Mouse (Mus musculus) splenic B cell, adult 2 months (primary cell): ENCODE data around the gene Cc2d2b.

Experiments used
- DNase-seq: peaks from one replicate; pipeline ENCODE4 v3.0.0-alpha.2; 2011; ENCODE audit warnings: low read depth, low spot score
- H3K27me3 ChIP-seq: 2 replicates; pipeline ENCODE4 v1.6.1; 2012; ENCODE audit warnings: mild to moderate bottlenecking, low read length, moderate library complexity, mixed read lengths; ENCODE audit not compliant: control insufficient read depth, poor library complexity, insufficient read depth, severe bottlenecking
- H3K36me3 ChIP-seq: 2 replicates; pipeline ENCODE4 v1.6.1; 2012; ENCODE audit warnings: mild to moderate bottlenecking, low read length, moderate library complexity, mixed read lengths; ENCODE audit not compliant: control insufficient read depth, poor library complexity, insufficient read depth, severe bottlenecking

The Cc2d2b gene

DNA sequence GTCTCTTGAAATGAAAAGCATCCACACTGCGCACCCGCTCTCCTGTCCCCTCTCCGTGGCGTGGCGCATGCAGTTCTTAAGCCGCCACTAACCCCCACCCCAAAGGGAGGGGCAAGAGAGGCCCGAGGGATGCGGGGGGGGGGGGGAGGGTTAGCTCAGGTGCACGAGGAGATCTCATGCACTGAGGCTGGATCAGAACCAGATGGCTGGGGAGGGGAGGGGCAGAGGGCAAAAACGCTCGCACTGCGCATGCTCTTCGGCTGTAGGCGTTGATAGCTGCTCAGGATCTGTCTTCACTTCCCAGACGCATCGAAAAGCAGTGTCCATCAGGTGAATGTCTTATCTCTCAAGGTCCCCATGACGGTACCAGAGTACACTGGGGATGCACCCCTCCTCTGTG lies at the start of gene Cc2d2b:
TSS of gene Cc2d2b (plus strand) at position 195 of the 400 bp plus-strand sequence.
- H3K27me3 ChIP-seq, result no peaks in the 10 kb centered on the region
- no peaks in the 10 kb centered on the region for H3K36me3 ChIP-seq

DNA sequence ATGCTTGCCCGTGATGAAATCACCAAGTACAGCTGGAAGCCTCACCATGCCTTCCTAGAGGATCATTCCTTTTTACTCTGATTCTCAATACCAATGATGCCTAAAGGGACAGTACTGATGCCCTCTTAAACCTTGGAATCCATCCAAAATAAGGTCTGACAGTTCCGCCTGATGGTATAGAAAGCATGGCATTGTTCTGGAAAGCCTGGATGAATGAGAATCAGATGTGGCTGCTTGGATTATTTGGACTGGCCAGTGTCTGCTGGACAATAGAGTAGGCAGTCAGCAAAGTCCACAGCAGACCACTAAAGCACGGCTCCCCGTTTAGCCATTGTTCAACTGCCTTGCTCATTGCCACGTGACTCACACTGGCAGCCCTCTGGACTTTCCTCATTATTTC lies 48.7 kb upstream of the Cc2d2b start:
- no peak for DNase-seq
- H3K36me3 ChIP-seq, result no peaks in the 10 kb centered on the region
- H3K27me3 ChIP-seq, result no peaks in the 10 kb centered on the region; the same call in 1 of the 2 replicates

More for the DNA sequence above, at the start of gene Cc2d2b:
- no peak for DNase-seq

DNA sequence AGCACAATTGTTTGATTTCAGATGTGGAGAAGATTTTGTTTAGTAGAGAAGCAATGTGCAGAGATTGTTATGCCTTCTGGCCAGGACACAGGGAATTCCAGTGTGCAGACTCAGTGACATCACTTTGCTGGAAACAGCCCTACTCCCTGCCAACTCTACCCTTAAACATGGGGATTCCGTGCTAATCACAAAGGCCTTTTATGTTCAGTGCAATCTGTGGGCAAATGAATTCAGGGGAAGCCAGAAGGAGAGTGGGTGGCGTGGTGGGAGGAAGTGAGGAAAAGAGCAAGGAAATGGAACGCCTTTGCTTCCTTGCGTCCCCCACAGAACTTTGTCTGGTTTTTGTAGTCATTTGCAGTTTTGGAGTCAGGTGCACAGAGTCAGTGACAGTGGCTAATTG lies 46.1 kb upstream of the Cc2d2b start:
- Histone ChIP-seq H3K36me3 (no peaks in the 10 kb centered on the region), H3K27me3 (no peaks in the 10 kb centered on the region; the same call in 1 of the 2 replicates)
- DNase-seq, result no peak

DNA sequence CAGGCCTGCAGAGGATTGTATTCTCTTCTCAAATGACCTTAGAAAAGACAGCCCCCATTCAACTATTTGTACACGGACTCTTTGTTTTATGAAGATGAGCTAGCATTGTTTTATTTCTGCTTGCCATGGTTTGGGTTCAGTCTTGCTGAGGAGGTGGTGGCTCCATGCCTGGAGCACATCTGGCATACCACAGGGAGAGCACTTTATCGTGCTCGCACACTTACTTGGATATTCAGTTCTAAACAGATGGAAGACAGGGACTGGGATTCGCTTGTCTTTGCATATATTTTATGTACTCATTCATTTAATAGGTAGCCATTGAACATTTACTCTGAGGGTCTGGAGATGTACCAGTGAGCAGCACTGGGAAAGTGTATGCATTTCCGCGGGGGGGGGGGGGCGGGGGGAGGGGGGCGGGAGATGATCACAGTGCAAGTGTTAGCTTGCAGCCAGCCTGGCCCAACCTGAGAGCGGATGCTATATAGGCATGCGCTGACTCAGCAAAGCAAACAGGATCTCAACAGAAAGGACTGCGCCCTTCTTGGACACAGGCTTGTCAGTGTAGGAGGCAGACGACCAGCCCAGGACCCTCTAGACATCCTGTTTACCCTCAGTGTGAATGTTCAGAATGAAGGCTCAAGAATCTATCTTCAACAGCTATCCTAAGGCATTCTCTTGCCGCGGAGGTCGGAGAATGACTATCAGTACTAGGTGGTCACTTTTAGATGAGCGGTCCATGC lies 35.5 kb upstream of the Cc2d2b start:
- Histone ChIP-seq H3K27me3 (no peaks in the 10 kb centered on the region), H3K36me3 (no peaks in the 10 kb centered on the region)
- DNase-seq, result no peak

DNA sequence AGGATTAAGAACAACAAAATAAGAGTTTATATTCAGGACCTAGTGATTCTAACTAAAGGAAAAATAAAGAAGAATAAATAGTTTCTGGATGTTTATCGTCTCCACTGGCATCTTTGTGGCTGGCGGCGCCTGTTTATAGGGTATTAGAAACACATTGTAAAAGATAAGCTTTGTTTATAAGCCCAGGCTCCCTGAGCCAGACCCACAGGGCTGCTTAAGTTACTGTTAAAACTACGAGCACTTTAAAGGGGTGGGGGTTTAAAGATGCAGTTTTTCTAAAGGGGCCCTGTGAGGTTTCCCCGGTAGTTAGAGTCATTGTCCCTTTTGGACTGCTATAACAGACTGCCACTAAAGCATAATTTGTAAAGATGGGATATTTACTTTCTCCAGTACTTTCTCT lies 33.9 kb upstream of the Cc2d2b start:
- H3K36me3 ChIP-seq, result no peaks in the 10 kb centered on the region
- H3K27me3 ChIP-seq, result no peaks in the 10 kb centered on the region
- no peak for DNase-seq

DNA sequence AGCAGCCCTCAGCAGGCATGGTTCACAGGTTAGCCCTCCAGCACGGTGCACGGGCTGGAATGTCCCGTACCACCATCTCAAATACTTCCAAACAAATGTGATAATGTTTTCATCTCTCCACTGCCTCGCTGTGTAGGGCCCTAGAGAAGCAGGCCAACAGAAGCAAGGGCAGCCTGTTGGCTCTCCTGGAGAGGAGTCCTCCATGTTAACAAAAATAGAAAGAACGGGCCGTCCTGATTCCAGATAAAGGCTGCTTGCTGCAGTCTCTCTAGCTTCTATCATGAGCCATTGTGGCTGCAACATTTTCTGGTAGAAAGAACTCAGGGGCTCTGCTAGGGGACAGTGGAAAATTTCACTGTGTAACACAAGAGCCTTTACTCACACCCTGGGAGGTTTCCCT lies 31.6 kb upstream of the Cc2d2b start:
- DNase-seq, result no peak
- Histone ChIP-seq H3K36me3 (no peaks in the 10 kb centered on the region), H3K27me3 (no peaks in the 10 kb centered on the region)

DNA sequence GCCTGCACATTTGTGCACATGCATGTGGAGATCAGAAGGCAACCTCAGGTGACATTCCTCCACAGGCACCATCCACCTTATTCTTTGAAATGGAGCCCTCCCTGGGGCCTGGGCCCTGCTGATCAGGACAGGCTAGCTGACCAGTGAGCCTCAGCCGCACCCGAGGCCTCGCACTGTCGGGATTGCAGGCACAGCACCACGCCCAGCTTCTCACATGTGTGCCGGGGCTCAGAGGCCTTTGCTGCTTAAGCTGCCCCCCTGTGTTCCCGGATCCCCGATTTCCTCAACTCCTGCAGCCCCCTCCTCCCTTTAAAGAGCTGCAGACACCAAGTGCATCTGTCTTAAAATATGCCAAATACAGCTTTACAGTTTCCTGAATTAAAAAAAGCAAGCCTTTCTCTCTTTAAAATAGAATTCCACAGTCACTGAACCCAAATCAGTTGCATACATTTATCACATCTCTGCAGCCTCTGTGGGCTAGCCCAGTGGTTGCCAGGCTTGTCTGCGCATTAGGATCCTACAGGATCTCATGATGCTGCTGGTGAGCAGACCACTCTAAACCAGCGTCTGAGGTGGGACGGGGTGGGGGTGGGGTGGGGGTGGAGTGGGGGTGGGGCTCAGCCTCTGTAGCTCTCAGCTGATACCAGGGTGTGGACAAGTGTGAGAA lies 29.0 kb upstream of the Cc2d2b start:
- H3K27me3 ChIP-seq, result no peaks in the 10 kb centered on the region
- no peak for DNase-seq
- H3K36me3 ChIP-seq, result no peaks in the 10 kb centered on the region

DNA sequence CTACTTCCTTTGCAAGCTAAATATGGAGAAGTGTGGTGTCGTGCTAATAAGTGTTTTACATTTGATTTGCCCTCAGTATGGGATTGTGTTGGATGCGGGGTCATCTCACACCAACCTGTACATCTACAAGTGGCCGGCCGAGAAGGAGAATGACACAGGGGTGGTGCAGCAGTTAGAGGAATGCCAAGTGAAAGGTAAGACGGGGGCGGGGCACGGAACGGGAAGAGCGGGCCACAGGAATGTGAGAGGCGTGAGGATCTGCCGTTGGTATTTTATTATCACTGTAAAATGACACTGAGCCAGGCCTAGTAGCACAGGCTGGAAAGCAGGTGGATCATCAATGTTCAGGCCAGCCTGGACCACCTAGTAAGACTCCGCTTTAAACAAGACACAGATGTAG lies 28.2 kb upstream of the Cc2d2b start:
- Histone ChIP-seq H3K27me3 (no peaks in the 10 kb centered on the region), H3K36me3 (no peaks in the 10 kb centered on the region)
- DNase-seq, result no peak

DNA sequence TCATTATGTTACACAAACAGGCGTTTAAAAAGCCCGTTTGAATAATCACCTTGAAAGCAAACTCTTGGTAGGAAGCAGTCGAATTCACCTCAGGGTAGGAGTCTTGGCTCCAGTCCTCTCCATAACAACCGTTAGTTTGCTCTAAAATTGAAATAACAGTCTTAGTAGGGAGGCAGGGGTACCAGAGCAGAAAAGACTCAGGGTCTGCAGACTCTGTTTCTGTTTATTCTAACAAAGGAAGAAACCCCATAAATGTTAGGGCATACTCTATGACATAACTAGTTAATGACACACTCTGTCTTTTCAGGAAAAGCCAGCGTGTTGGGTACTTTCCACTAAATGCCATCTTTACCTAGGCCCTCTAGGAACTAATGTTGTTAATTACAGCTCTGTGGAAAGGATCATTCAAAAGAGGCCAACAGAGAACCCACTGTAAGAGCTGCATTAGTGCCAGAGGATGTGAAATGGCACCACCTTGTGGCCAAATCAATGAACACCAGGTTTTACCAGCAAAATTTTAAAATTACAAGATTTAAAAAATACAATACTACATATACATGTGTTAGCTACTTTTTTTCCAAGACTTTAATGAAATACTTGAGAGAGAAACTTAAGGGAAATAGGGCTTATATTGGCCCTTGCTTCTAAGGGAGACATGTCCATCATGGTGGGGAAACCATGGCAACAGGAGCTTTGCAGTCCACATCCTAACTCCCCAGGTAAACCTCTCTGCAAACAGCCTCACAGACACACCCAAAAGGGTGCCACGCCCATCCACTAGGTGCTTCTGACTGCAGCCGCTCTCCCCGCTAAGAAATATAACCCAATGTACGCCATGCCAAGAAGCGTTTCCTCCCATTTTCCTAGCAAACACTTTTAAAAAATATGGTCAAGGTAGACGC lies 26.2 kb upstream of the Cc2d2b start:
- no peaks in the 10 kb centered on the region; the same call in 1 of the 2 replicates for H3K36me3 ChIP-seq
- DNase-seq, result peak; percentile 83
- no peaks in the 10 kb centered on the region for H3K27me3 ChIP-seq

DNA sequence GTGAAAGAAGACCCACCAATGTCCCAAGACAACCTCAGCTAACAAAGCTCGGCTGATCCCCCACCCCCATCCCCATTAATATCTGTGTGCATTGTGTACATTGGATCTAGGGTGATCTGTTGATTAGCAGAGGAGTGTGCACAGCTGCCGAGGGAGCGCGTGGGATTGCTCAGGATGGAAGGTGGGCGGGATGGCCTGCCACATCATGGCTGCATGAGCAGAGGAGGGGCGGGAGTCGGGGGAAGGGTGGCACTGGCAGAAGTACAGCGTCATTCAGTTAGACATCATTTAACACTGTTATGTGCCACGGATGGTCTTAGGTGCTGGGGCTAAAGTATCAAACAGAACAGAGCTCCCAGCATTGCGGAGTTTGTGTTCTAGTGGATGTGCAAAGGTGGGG lies 25.0 kb upstream of the Cc2d2b start:
- DNase-seq, result no peak
- Histone ChIP-seq H3K27me3 (no peaks in the 10 kb centered on the region; the same call in 1 of the 2 replicates), H3K36me3 (no peaks in the 10 kb centered on the region; the same call in 1 of the 2 replicates)

DNA sequence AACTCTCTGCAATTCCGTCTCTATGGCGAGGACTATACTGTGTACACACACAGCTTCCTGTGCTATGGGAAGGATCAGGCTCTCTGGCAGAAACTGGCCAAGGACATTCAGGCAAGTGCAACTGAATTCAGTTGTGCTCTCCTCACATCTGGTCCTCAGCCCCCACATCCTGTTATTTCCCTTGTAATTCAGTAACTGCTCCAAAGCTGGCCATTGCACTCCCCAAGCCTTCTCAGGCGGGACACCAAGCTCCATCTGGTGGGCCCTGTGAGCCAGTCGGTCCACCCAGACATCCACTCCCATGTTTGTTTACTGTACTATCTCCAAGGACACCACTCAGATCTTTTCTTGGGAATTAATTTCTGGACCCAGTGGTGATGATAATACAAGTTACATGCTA lies 22.4 kb upstream of the Cc2d2b start:
- Histone ChIP-seq H3K27me3 (no peaks in the 10 kb centered on the region; the same call in 1 of the 2 replicates), H3K36me3 (no peaks in the 10 kb centered on the region; the same call in 1 of the 2 replicates)
- DNase-seq, result no peak

DNA sequence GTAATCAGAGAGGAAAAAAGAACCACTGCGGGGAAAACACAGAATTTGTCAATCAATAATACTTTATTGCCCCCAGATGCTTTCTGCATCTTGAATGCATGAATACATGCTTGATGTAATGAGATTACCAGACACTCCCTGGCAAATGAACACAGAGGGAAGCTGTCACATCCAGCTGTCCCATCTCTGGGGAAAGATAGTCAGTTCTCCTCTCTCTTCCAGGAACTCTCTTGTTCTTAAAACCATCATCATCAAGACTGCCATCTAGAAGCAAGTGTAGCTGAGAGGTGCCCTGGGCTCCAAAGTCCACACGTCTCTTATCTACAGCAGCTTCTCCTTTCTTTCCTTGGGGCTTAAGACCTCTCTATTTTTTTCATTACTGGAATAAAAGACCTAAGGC lies 21.9 kb upstream of the Cc2d2b start:
- no peak for DNase-seq
- H3K36me3 ChIP-seq, result no peaks in the 10 kb centered on the region; the same call in 1 of the 2 replicates
- H3K27me3 ChIP-seq, result no peaks in the 10 kb centered on the region; the same call in 1 of the 2 replicates

DNA sequence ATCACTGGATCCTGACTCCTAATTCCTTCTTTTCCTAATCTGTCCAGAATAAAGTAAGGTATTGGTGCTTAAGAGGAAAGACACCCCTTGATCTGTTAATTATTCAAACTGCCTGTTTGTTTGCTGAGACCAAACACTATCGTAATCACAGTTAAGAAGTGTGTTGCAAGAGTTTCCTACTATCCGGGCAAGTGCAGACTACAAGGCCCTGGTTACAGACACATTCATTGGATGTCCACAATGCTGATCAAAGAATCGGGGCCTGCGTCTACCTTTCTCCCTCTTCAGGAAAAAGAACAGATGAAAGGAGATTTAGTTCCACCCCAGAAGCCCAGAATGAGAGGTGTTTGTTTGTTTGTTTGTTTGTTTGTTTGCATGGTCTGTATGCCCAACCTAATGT lies 20.3 kb upstream of the Cc2d2b start:
- Histone ChIP-seq H3K36me3 (no peaks in the 10 kb centered on the region; the same call in 1 of the 2 replicates), H3K27me3 (no peaks in the 10 kb centered on the region; the same call in 1 of the 2 replicates)

DNA sequence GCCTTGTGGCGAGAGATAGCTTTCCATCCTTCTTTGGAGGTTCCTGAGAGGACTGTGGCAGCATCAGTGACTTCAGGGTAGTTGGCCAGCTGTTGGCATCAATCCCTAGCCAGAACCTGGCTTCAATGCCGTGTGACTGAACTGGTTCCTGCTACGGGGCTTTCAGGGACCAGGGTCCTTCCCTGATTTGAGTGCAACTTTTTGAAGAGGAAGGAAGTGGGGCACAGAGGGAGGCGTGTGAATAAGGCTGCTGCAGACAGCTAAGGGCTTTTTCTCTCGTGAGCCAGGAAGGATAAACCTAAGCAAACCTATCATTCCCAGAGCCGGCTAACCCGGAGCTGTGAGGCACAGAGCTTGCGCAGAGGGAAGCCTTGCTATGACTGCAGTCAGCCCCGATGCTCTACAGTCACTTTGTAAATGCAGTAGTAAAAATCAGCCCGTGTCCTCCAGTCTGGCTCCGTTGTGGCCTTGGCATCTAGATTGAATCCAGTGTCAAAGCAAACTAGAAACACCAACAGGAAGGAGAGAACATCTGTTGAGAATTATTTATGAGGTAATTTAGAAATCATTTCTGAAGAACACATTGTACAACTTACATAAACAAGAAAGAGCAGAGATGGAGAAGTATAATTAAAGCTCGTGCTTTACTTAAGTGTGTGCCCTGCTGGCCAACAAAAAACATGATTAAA lies 19.7 kb upstream of the Cc2d2b start:
- no peaks in the 10 kb centered on the region; the same call in 1 of the 2 replicates for H3K27me3 ChIP-seq
- H3K36me3 ChIP-seq, result no peaks in the 10 kb centered on the region; the same call in 1 of the 2 replicates
- DNase-seq, result no peak

More for the DNA sequence above, 20.3 kb upstream of the Cc2d2b start:
- DNase-seq, result no peak
